Mouse (Mus musculus): Measurements from ENCODE around the gene Tmem94. TPM values are rescaled to one million over a fixed set of nuclear protein-coding genes. Genes with fewer than 3 reads are reported as not detected.
"Not testable (repeated sequence)": the region's sequence is repeated elsewhere in the genome, so short reads cannot be mapped to it uniquely, and the experiment has no call there.

Gene Tmem94
- polyA plus RNA-seq, 1 experiment from 2014 or later = 18.6 TPM

GRCm38 (mm10) chr11:115746109-115746508, 19.1 kb upstream of the Tmem94 start:
- Histone ChIP-seq H3K9me3 (no peaks in the 10 kb centered on the region), H3K4me2 (replicated peaks) (no peak overlapping the region), H3K36me3 (no peaks in the 10 kb centered on the region), H3K27me3 (replicated peaks) (no peaks in the 10 kb centered on the region), H3K9ac (no peak overlapping the region), H3K4me3 (replicated peaks) (no peak overlapping the region), H3K27ac (no peak overlapping the region), H3K4me1 (replicated peaks) (no peaks in the 10 kb centered on the region; the same call in 1 of the 2 replicates)
- 78% methylated on average over 1 of the region's 1 CpGs for WGBS
- ATAC-seq = no peak

- WGBS = 19% methylated on average over 8 of the region's 8 CpGs
- 0 out of 2 replicates have a peak overlapping the region, but pooled peaks have one; percentile 39 for H3K4me2 ChIP-seq (replicated peaks)
- H3K27ac ChIP-seq = no peak overlapping the region
- no peaks in the 10 kb centered on the region for H3K36me3 ChIP-seq
- H3K4me1 ChIP-seq (replicated peaks) = no peaks in the 10 kb centered on the region; the same call in 1 of the 2 replicates
- no peaks in the 10 kb centered on the region for H3K27me3 ChIP-seq (replicated peaks)
- no peaks in the 10 kb centered on the region for H3K9me3 ChIP-seq
- no peak overlapping the region for H3K9ac ChIP-seq
- no peak overlapping the region for H3K4me3 ChIP-seq (replicated peaks)
- ATAC-seq = no peak
Measured at GRCm38 (mm10) chr11:115746762-115747161, 18.5 kb upstream of the Tmem94 start.

GRCm38 (mm10) chr11:115747351-115747750, 17.9 kb upstream of the Tmem94 start:
- 7% methylated on average over 12 of the region's 15 CpGs for WGBS
- Histone ChIP-seq H3K4me2 (replicated peaks) (peak overlapping the region; percentile 39), H3K27me3 (replicated peaks) (no peaks in the 10 kb centered on the region), H3K36me3 (no peaks in the 10 kb centered on the region), H3K9ac (no peak overlapping the region), H3K27ac (no peak overlapping the region), H3K4me3 (replicated peaks) (no peak overlapping the region; the same call in 1 of the 2 replicates), H3K4me1 (replicated peaks) (no peaks in the 10 kb centered on the region; the same call in 1 of the 2 replicates), H3K9me3 (no peaks in the 10 kb centered on the region)
- no peak for ATAC-seq

GRCm38 (mm10) chr11:115749834-115750233, 15.4 kb upstream of the Tmem94 start:
- no peaks in the 10 kb centered on the region for H3K27me3 ChIP-seq (replicated peaks)
- H3K4me3 ChIP-seq (replicated peaks) = no peak overlapping the region
- no peaks in the 10 kb centered on the region for H3K9me3 ChIP-seq
- H3K4me1 ChIP-seq (replicated peaks) = no peaks in the 10 kb centered on the region; the same call in 1 of the 2 replicates
- no peak overlapping the region for H3K4me2 ChIP-seq (replicated peaks)
- WGBS = 86% methylated on average over 5 of the region's 5 CpGs
- H3K27ac ChIP-seq = no peak overlapping the region
- H3K36me3 ChIP-seq = no peaks in the 10 kb centered on the region
- no peak overlapping the region for H3K9ac ChIP-seq
- no peak for ATAC-seq

GRCm38 (mm10) chr11:115751725-115752124, 13.5 kb upstream of the Tmem94 start:
- Histone ChIP-seq H3K4me1 (replicated peaks) (no peaks in the 10 kb centered on the region; the same call in 1 of the 2 replicates), H3K4me2 (replicated peaks) (no peak overlapping the region), H3K9ac (no peak overlapping the region), H3K9me3 (no peaks in the 10 kb centered on the region), H3K27me3 (replicated peaks) (no peaks in the 10 kb centered on the region), H3K27ac (no peak overlapping the region), H3K4me3 (replicated peaks) (no peak overlapping the region), H3K36me3 (no peaks in the 10 kb centered on the region)
- no peak for ATAC-seq
- WGBS = 53% methylated on average over 2 of the region's 2 CpGs

- no peak overlapping the region for H3K4me3 ChIP-seq (replicated peaks)
- H3K4me1 ChIP-seq (replicated peaks) = no peaks in the 10 kb centered on the region
- 81% methylated on average over 7 of the region's 7 CpGs for WGBS
- H3K36me3 ChIP-seq = no peaks in the 10 kb centered on the region
- no peaks in the 10 kb centered on the region for H3K9me3 ChIP-seq
- no peak overlapping the region for H3K4me2 ChIP-seq (replicated peaks)
- no peaks in the 10 kb centered on the region for H3K27me3 ChIP-seq (replicated peaks)
- H3K27ac ChIP-seq = no peak overlapping the region
- H3K9ac ChIP-seq = no peak overlapping the region
- peak; percentile 23; the same call in 1 of the 2 replicates for ATAC-seq
Measured at GRCm38 (mm10) chr11:115752653-115753052, 12.6 kb upstream of the Tmem94 start.

GRCm38 (mm10) chr11:115753485-115753884, 11.7 kb upstream of the Tmem94 start:
- 57% methylated on average over 4 of the region's 4 CpGs for WGBS
- peak; percentile 91 for ATAC-seq
- H3K4me3 ChIP-seq (replicated peaks) = no peak overlapping the region

GRCm38 (mm10) chr11:115762176-115762575, 3.1 kb upstream of the Tmem94 start:
- not testable (repeated sequence) for H3K27ac ChIP-seq; H3K4me3 ChIP-seq (replicated peaks); ATAC-seq; H3K4me2 ChIP-seq (replicated peaks); H3K9me3 ChIP-seq; H3K4me1 ChIP-seq (replicated peaks); H3K9ac ChIP-seq; H3K36me3 ChIP-seq; H3K27me3 ChIP-seq (replicated peaks)
- WGBS = 88% methylated on average over 7 of the region's 7 CpGs

More at GRCm38 (mm10) chr11:115753485-115753884, 11.7 kb upstream of the Tmem94 start:
- Histone ChIP-seq H3K27ac (no peak overlapping the region), H3K27me3 (replicated peaks) (no peaks in the 10 kb centered on the region), H3K9me3 (no peaks in the 10 kb centered on the region), H3K36me3 (no peaks in the 10 kb centered on the region), H3K4me2 (replicated peaks) (no peak overlapping the region), H3K9ac (no peak overlapping the region), H3K4me1 (replicated peaks) (no peaks in the 10 kb centered on the region)

GRCm38 (mm10) chr11:115764698-115765097, 535 bp upstream of the Tmem94 start:
- Histone ChIP-seq H3K9me3 (no peaks in the 10 kb centered on the region), H3K4me2 (replicated peaks) (peak overlapping the region; percentile 56), H3K9ac (peak overlapping the region; percentile 34; the same call in 1 of the 2 replicates), H3K27me3 (replicated peaks) (no peaks in the 10 kb centered on the region), H3K4me3 (replicated peaks) (peak overlapping the region; percentile 79), H3K4me1 (replicated peaks) (peaks cover 8% of the 10 kb centered on the region; the same call in 1 of the 2 replicates), H3K27ac (0 out of 2 replicates have a peak overlapping the region, but pooled peaks have one; percentile 85), H3K36me3 (no peaks in the 10 kb centered on the region)
- 21% methylated on average over 2 of the region's 2 CpGs for WGBS
- no peak for ATAC-seq

- ATAC-seq = peak; percentile 91
Measured at GRCm38 (mm10) chr11:115765607-115766141, 441 bp downstream of the Tmem94 start.

GRCm38 (mm10) chr11:115766356-115766943, 1.2 kb downstream of the Tmem94 start:
- Histone ChIP-seq H3K27ac (peak overlapping the region; percentile 85), H3K27me3 (replicated peaks) (no peaks in the 10 kb centered on the region), H3K9ac (peak overlapping the region; percentile 89), H3K4me2 (replicated peaks) (peak overlapping the region; percentile 76), H3K4me1 (replicated peaks) (peaks cover 8% of the 10 kb centered on the region; the same call in 1 of the 2 replicates), H3K9me3 (no peaks in the 10 kb centered on the region), H3K4me3 (replicated peaks) (peak overlapping the region; percentile 79), H3K36me3 (no peaks in the 10 kb centered on the region)
- ATAC-seq = 0 out of 2 replicates have a peak, but pooled peaks have one; percentile 4
- WGBS = 37% methylated on average over 13 of the region's 13 CpGs

More at GRCm38 (mm10) chr11:115765607-115766141, 441 bp downstream of the Tmem94 start:
- H3K4me3 ChIP-seq (replicated peaks) = peak overlapping the region; percentile 79
- no peaks in the 10 kb centered on the region for H3K9me3 ChIP-seq
- no peaks in the 10 kb centered on the region for H3K36me3 ChIP-seq
- peak overlapping the region; percentile 76 for H3K4me2 ChIP-seq (replicated peaks)
- H3K27ac ChIP-seq = peak overlapping the region; percentile 85
- H3K4me1 ChIP-seq (replicated peaks) = peaks cover 8% of the 10 kb centered on the region; the same call in 1 of the 2 replicates
- no peaks in the 10 kb centered on the region for H3K27me3 ChIP-seq (replicated peaks)
- whole genome bisulfite sequencing = under 1% methylated on average over 34 of the region's 34 CpGs
- peak overlapping the region; percentile 89 for H3K9ac ChIP-seq

GRCm38 (mm10) chr11:115766981-115767380, 1.7 kb downstream of the Tmem94 start:
- H3K4me1 ChIP-seq (replicated peaks) = peaks cover 8% of the 10 kb centered on the region; the same call in 1 of the 2 replicates
- peak overlapping the region; percentile 76; the same call in 1 of the 2 replicates for H3K4me2 ChIP-seq (replicated peaks)
- no peaks in the 10 kb centered on the region for H3K36me3 ChIP-seq
- 72% methylated on average over 8 of the region's 8 CpGs for WGBS
- no peak overlapping the region for H3K27ac ChIP-seq
- H3K9ac ChIP-seq = no peak overlapping the region
- H3K4me3 ChIP-seq (replicated peaks) = no peak overlapping the region
- no peaks in the 10 kb centered on the region for H3K27me3 ChIP-seq (replicated peaks)
- no peaks in the 10 kb centered on the region for H3K9me3 ChIP-seq
- no peak for ATAC-seq
